Mouse (Mus musculus) heart, adult 2 months (tissue): ENCODE data around the gene Susd4.

ENCODE experiments used
- CTCF ChIP-seq: fragments of 200-600 bp; IDR thresholded peaks from 2 replicates; pipeline ENCODE4 v1.8.1; 2022; ENCODE audit warnings: antibody characterized with exemption, mild to moderate bottlenecking, moderate library complexity
- EP300 ChIP-seq: fragments of 200-500 bp; IDR thresholded peaks from 2 replicates; pipeline ENCODE4 v1.6.1; 2011; ENCODE audit warnings: low read depth, low read length, control low read depth; ENCODE audit not compliant: insufficient read depth
- POLR2A ChIP-seq: fragments of 200-500 bp; IDR thresholded peaks from 2 replicates; pipeline ENCODE4 v1.6.1; 2011; ENCODE audit warnings: mild to moderate bottlenecking, low read depth, low read length, control low read depth; ENCODE audit not compliant: insufficient read depth

DNA sequence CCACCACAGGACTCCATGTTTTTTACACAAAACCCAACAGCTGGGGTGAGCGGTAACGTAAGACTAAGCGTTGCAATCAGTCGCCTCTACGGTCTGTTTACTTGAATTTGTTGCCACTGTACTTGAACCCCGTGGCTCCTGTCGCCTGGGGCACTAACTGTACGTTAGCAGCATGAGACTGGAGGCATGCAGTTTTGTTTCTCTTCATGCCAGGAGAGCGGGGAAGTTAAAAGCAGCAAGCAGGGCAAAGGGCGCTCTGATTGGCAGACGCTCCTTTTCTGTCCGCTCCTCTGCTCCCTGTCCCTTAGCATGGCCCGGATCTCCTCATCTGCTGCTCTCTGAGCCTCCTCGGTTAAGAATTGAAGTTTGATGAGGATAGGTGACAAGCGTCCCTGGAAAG is 39.2 kb downstream of the Susd4 start:
- TF ChIP-seq CTCF: no peak
- no peak for TF ChIP-seq EP300
- no peak for TF ChIP-seq POLR2A
